ENCODE assay signal across 8 mouse cellular contexts in the genomic region with DNA sequence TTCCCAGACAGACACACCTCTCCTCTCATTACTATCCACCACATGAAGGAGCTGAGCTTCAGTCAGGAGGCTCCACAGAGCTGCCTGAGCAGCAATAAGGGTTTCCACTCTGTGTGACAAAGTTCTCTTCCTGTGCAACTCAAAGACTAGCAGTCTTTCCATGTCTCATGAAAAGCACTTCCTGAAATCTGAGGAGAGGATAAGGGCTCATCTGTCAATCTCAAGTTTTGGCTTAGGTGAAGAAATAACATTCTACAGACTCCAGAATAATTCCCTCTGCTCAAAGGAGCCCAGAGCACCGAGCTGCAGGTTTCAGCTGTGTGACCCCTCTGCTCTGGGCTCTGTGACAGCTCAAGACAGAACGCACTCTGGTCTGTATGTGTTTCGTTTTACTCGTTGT. TPM values are rescaled to one million over a fixed set of nuclear protein-coding genes. Genes with fewer than 3 reads are reported as not detected.
A peak's percentile ranks its signal among the peaks of the same experiment; 100 is the strongest.
DNase-seq lines count a peak whose midpoint lies in the region; ATAC-seq and TF ChIP-seq lines count a peak whose summit lies in the region.

No protein-coding gene starts in this region.

- peak overlapping the region; percentile 94 for H3K4me2 ChIP-seq in embryonic facial prominence, embryonic 11.5 days (ENCODE audit: low read depth, low read length)
- H3K4me2 ChIP-seq in intestine, embryonic 16.5 days (ENCODE audit: low read depth, low read length), result peak overlapping the region; percentile 64
- H3K4me2 ChIP-seq in neural tube, embryonic 12.5 days (replicated peaks), result peak overlapping the region; percentile 98

- peaks cover 4% of the 10 kb centered on the region; the same call in 1 of the 2 replicates for H3K4me1 ChIP-seq in embryonic facial prominence, embryonic 11.5 days (ENCODE audit: control insufficient read depth, insufficient read depth, low read length)
- peaks cover 20% of the 10 kb centered on the region for H3K4me1 ChIP-seq in intestine, embryonic 16.5 days (ENCODE audit: control insufficient read depth, insufficient read depth, low read length)
- H3K4me1 ChIP-seq in neural tube, embryonic 12.5 days, result peaks cover 36% of the 10 kb centered on the region

- H3K9me3 ChIP-seq in embryonic facial prominence, embryonic 11.5 days (replicated peaks; ENCODE audit: control insufficient read depth, low read length), result no peaks in the 10 kb centered on the region
- H3K9me3 ChIP-seq in intestine, embryonic 16.5 days (ENCODE audit: control insufficient read depth, low read length), result no peaks in the 10 kb centered on the region
- H3K9me3 ChIP-seq in neural tube, embryonic 12.5 days, result no peaks in the 10 kb centered on the region

- H3K27ac ChIP-seq in layer of hippocampus, adult 2 months, result peak overlapping the region; percentile 99; the same call in 1 of the 2 replicates
- no peak overlapping the region for H3K27ac ChIP-seq in embryonic facial prominence, embryonic 11.5 days (replicated peaks; ENCODE audit: low read depth, low read length)
- H3K27ac ChIP-seq in intestine, embryonic 16.5 days (ENCODE audit: low read length), result peak overlapping the region; percentile 37; the same call in 1 of the 2 replicates
- H3K27ac ChIP-seq in neural tube, embryonic 12.5 days, result no peak overlapping the region

- H3K27me3 ChIP-seq in embryonic facial prominence, embryonic 11.5 days (ENCODE audit: control insufficient read depth, insufficient read depth, low read length), result no peaks in the 10 kb centered on the region
- no peaks in the 10 kb centered on the region for H3K27me3 ChIP-seq in intestine, embryonic 16.5 days (replicated peaks; ENCODE audit: control insufficient read depth, insufficient read depth, low read length)
- H3K27me3 ChIP-seq in neural tube, embryonic 12.5 days (replicated peaks), result no peaks in the 10 kb centered on the region

- TF ChIP-seq CTCF in layer of hippocampus, adult 2 months (conservative IDR thresholded peaks at IDR 0.05), result no peak

- no peak for DNase-seq in layer of hippocampus, adult 2 months (ENCODE audit: low spot score in 2 of 2)
- no peak for DNase-seq in layer of hippocampus, adult 9-10 months (ENCODE audit: low spot score)
- no peak for DNase-seq in embryonic facial prominence, embryonic 11.5 days (ENCODE audit: low spot score)
- DNase-seq in retina, postnatal 1 day, result no peak
- no peak for DNase-seq in layer of hippocampus, postnatal 14 days (ENCODE audit: low spot score in 2 of 2)
- no peak for DNase-seq in MN1 (ENCODE audit: low spot score)

- ATAC-seq in embryonic facial prominence, embryonic 11.5 days (replicated peaks; ENCODE audit: insufficient number of reproducible peaks, low FRiP score, low TSS enrichment, low read depth), result no peak
- no peak for ATAC-seq in intestine, embryonic 16.5 days
- no peak for ATAC-seq in neural tube, embryonic 12.5 days (ENCODE audit: low FRiP score, low read depth)

- 46% methylated on average over 4 of the region's 4 CpGs for WGBS in embryonic facial prominence, embryonic 11.5 days
- 50% methylated on average over 4 of the region's 4 CpGs for WGBS in intestine, embryonic 16.5 days
- WGBS in neural tube, embryonic 12.5 days, result 70% methylated on average over 4 of the region's 4 CpGs

- H3K9ac ChIP-seq in embryonic facial prominence, embryonic 11.5 days (replicated peaks; ENCODE audit: low read length), result no peak overlapping the region; the same call in 1 of the 2 replicates
- H3K9ac ChIP-seq in intestine, embryonic 16.5 days (ENCODE audit: low read depth, low read length), result peak overlapping the region; percentile 99
- H3K9ac ChIP-seq in neural tube, embryonic 12.5 days, result peak overlapping the region; percentile 89

- H3K4me3 ChIP-seq in layer of hippocampus, adult 2 months, result peak overlapping the region; percentile 98
- peak overlapping the region; percentile 78 for H3K4me3 ChIP-seq in embryonic facial prominence, embryonic 11.5 days (ENCODE audit: low read depth, low read length)
- H3K4me3 ChIP-seq in intestine, embryonic 16.5 days (ENCODE audit: low read length), result peak overlapping the region; percentile 99
- H3K4me3 ChIP-seq in neural tube, embryonic 12.5 days, result peak overlapping the region; percentile 97

- H3K36me3 ChIP-seq in embryonic facial prominence, embryonic 11.5 days (replicated peaks; ENCODE audit: control insufficient read depth, insufficient read depth, low read depth, low read length), result no peaks in the 10 kb centered on the region; the same call in none of the 2 replicates
- peaks cover 14% of the 10 kb centered on the region; the same call in 1 of the 2 replicates for H3K36me3 ChIP-seq in intestine, embryonic 16.5 days (ENCODE audit: control insufficient read depth, insufficient read depth, low read length)
- H3K36me3 ChIP-seq in neural tube, embryonic 12.5 days, result peaks cover 51% of the 10 kb centered on the region

RNA-seq across cellular contexts. Expression of a gene that starts 1.1 kb away (rescaled TPM):
- 10 to 100 TPM; 20.3 to 24.8 TPM for total RNA-seq in layer of hippocampus, adult 2 months (2021)
- polyA plus RNA-seq in embryonic facial prominence, embryonic 11.5 days (2014; fragmentation: Nextera tagmentation; extraction: Ambion mirVana), result 14.5 and 17.8 TPM in 2 replicates
- 16.5 and 19.3 TPM in 2 replicates for polyA plus RNA-seq in intestine, embryonic 16.5 days (2015; fragmentation: Nextera tagmentation; extraction: Ambion mirVana)
- polyA plus RNA-seq in neural tube, embryonic 12.5 days (2016; fragmentation: Nextera tagmentation; extraction: Ambion mirVana), result 32.9 and 36.0 TPM in 2 replicates
- 10 to 100 TPM; 22.4 to 23.3 TPM for total RNA-seq in layer of hippocampus, postnatal 14 days (2021)

RNA-seq across cellular contexts. Expression of a gene that starts 1.2 kb away (rescaled TPM):
- 10 to 100 TPM; 59.5 to 70.3 TPM for total RNA-seq in layer of hippocampus, adult 2 months (2021)
- 15.6 and 21.7 TPM in 2 replicates for polyA plus RNA-seq in embryonic facial prominence, embryonic 11.5 days (2014; fragmentation: Nextera tagmentation; extraction: Ambion mirVana)
- 16.3 and 19.3 TPM in 2 replicates for polyA plus RNA-seq in intestine, embryonic 16.5 days (2015; fragmentation: Nextera tagmentation; extraction: Ambion mirVana)
- 40.3 and 51.1 TPM in 2 replicates for polyA plus RNA-seq in neural tube, embryonic 12.5 days (2016; fragmentation: Nextera tagmentation; extraction: Ambion mirVana)
- 10 to 100 TPM; 56.3 to 58.0 TPM for total RNA-seq in layer of hippocampus, postnatal 14 days (2021)

RNA-seq across cellular contexts. Expression of a gene that starts 16.9 kb away (rescaled TPM):
- 10 to 100 TPM; 71.4 to 75.0 TPM for total RNA-seq in layer of hippocampus, adult 2 months (2021)
- 1.1 and 1.5 TPM in 2 replicates for polyA plus RNA-seq in embryonic facial prominence, embryonic 11.5 days (2014; fragmentation: Nextera tagmentation; extraction: Ambion mirVana)
- polyA plus RNA-seq in intestine, embryonic 16.5 days (2015; fragmentation: Nextera tagmentation; extraction: Ambion mirVana), result 6.0 TPM in 2 replicates
- polyA plus RNA-seq in neural tube, embryonic 12.5 days (2016; fragmentation: Nextera tagmentation; extraction: Ambion mirVana), result 3.8 and 4.7 TPM in 2 replicates
- 100 to 1,000 TPM; 106 to 111 TPM for total RNA-seq in layer of hippocampus, postnatal 14 days (2021)

RNA-seq across cellular contexts. Expression of a gene that starts 28.3 kb away (rescaled TPM):
- total RNA-seq in layer of hippocampus, adult 2 months (2021), result 10 to 100 TPM; 93.9 to 98.8 TPM
- polyA plus RNA-seq in embryonic facial prominence, embryonic 11.5 days (2014; fragmentation: Nextera tagmentation; extraction: Ambion mirVana), result 29.9 and 34.5 TPM in 2 replicates
- polyA plus RNA-seq in intestine, embryonic 16.5 days (2015; fragmentation: Nextera tagmentation; extraction: Ambion mirVana), result 23.7 and 27.8 TPM in 2 replicates
- polyA plus RNA-seq in neural tube, embryonic 12.5 days (2016; fragmentation: Nextera tagmentation; extraction: Ambion mirVana), result 35.6 and 36.1 TPM in 2 replicates
- total RNA-seq in layer of hippocampus, postnatal 14 days (2021), result 10 to 100 TPM; 74.0 to 82.4 TPM

RNA-seq across cellular contexts. Expression of a gene that starts 40.3 kb away (rescaled TPM):
- total RNA-seq in layer of hippocampus, adult 2 months (2021), result 1 to 10 TPM; 6.5 to 7.1 TPM
- 4.5 and 4.8 TPM in 2 replicates for polyA plus RNA-seq in embryonic facial prominence, embryonic 11.5 days (2014; fragmentation: Nextera tagmentation; extraction: Ambion mirVana)
- 1.7 and 2.7 TPM in 2 replicates for polyA plus RNA-seq in intestine, embryonic 16.5 days (2015; fragmentation: Nextera tagmentation; extraction: Ambion mirVana)
- polyA plus RNA-seq in neural tube, embryonic 12.5 days (2016; fragmentation: Nextera tagmentation; extraction: Ambion mirVana), result 7.0 and 8.5 TPM in 2 replicates
- 10 to 100 TPM in 1 of 2 experiments, 1 to 10 TPM in 1; 9.5 to 10.6 TPM for total RNA-seq in layer of hippocampus, postnatal 14 days (2021)

Comparison
In these comparisons a context has a peak if more than half of its experiments do, and no peak if none do; other contexts are left out.
1. H3K27ac ChIP-seq: peak in layer of hippocampus, adult 2 months (single experiment) and intestine, embryonic 16.5 days (single experiment); none in embryonic facial prominence, embryonic 11.5 days (single experiment) and neural tube, embryonic 12.5 days (single experiment).
2. Peak in every context shown above with its lines, with median percentiles within 50 percentile points of each other: H3K4me3 ChIP-seq and H3K4me2 ChIP-seq.